Mouse (Mus musculus) kidney, adult 2 months (tissue): ENCODE data around the gene Pth1r. TPM values are rescaled to one million over a fixed set of nuclear protein-coding genes. Genes with fewer than 3 reads are reported as not detected.
A peak's percentile ranks its signal among the peaks of the same experiment; 100 is the strongest.

Experiments
- DNase-seq: peaks from one replicate; pipeline ENCODE4 v3.0.0; 2021
- H3K27ac ChIP-seq: fragments of 200-500 bp; 2 replicates; pipeline ENCODE4 v1.5.1; 2012; ENCODE audit warnings: low read depth, low read length, control low read depth, inconsistent platforms; ENCODE audit not compliant: insufficient read depth
- H3K27me3 ChIP-seq: fragments of 200-500 bp; replicated peaks from 2 replicates; pipeline ENCODE4 v1.6.1; 2012; ENCODE audit warnings: mild to moderate bottlenecking, moderate library complexity, low read length, inconsistent platforms; ENCODE audit not compliant: control insufficient read depth, insufficient read depth
- H3K36me3 ChIP-seq: fragments of 200-500 bp; 2 replicates; pipeline ENCODE4 v1.6.1; 2012; ENCODE audit warnings: mild to moderate bottlenecking, moderate library complexity, low read length, inconsistent platforms; ENCODE audit not compliant: control insufficient read depth, insufficient read depth
- H3K4me1 ChIP-seq: fragments of 200-500 bp; 2 replicates; pipeline ENCODE4 v1.6.1; 2011; ENCODE audit warnings: low read length; ENCODE audit not compliant: control insufficient read depth, insufficient read depth
- H3K4me3 ChIP-seq: fragments of 200-500 bp; 2 replicates; pipeline ENCODE4 v1.5.1; 2011; ENCODE audit warnings: mild to moderate bottlenecking, low read depth, low read length, control low read depth; ENCODE audit not compliant: insufficient read depth
- CTCF ChIP-seq: fragments of 200-500 bp; conservative IDR thresholded peaks from 2 replicates; pipeline ENCODE4 v1.5.1; 2011; ENCODE audit warnings: low read depth, mild to moderate bottlenecking, control low read depth, low read length, moderate library complexity, mixed read lengths; ENCODE audit not compliant: insufficient read depth, insufficient read length
- POLR2A ChIP-seq: fragments of 200-500 bp; IDR thresholded peaks from one replicate; pipeline ENCODE4 v1.6.1; 2011; ENCODE audit warnings: low read depth, low read length, control low read depth
- whole genome bisulfite sequencing: fragments of 180-500 bp; shearing (Covaris S2); methylation state at CpG from one replicate; pipeline ENCODE4 v1.1.7; 2018; 5-methylcytosine and 5-hydroxymethylcytosine counted together
- polyA plus RNA-seq: library from polyadenylated mRNA; depleted of rRNA; stranded (reverse); fragments of >200 nt; gene quantifications from 2 replicates; pipeline ENCODE4 v1.2.3, GENCODE M21; 2012

Gene Pth1r
- polyA plus RNA-seq, 1 experiment: 740 TPM

DNA sequence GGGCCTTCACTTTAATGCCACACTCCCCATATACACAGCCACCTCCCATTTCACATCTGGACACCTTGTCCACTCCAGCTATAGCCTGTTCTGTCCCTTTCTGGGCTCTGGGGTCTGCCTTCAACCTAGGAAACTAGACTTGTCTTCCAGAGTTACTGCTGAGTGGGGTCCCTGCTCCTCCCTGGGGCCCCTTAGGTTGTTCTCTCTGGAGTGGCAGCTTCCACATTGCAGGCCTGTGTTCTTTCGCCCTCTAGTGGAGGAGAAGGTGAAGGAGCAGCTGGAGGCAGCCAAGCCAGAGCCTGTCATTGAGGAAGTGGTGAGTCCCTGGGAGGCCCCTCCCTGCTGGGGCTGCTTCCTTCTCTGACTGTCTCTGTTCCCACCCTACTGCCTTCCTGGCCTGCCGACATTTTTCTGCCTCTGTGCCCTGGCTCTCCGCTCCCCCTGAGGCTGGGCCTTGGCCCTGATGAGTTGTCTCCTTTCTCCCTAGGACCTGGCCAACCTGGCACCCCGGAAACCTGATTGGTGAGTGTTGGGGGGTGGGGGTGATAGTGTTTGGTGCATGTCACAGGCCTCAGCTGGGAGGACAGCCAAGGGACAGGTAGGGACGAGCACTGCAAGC is 37.2 kb downstream of the Pth1r start:
- Histone ChIP-seq H3K4me1 (peaks cover 7% of the 10 kb centered on the region; the same call in 1 of the 2 replicates), H3K36me3 (no peaks in the 10 kb centered on the region), H3K27ac (no peak overlapping the region), H3K4me3 (peak overlapping the region; percentile 35), H3K27me3 (no peaks in the 10 kb centered on the region)
- peak; percentile 91 for DNase-seq
- WGBS: 22% methylated on average over 5 of the region's 5 CpGs
- TF ChIP-seq CTCF (peak; percentile 80), POLR2A (no peak)

DNA sequence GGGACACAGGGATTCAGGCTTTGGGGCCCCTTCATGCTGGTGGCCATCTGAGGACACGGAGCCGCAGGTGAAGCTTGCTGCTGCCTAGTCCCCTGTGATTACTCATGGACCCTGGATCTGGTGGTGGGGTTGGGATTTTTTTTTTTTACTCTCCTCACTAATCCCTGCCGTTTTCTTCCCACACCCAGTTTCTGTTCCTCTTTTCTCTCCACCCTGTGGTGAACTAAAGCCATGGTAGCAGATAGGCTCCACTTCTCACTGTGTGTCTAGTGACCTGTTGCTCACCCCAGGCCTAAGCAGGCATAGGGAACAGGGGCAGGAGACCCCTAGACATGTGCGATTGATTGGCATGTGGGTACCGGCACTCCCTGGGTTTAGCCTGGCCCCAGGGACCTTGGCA is 40.2 kb downstream of the Pth1r start:
- Histone ChIP-seq H3K4me3 (no peak overlapping the region), H3K4me1 (peaks cover 3% of the 10 kb centered on the region; the same call in 1 of the 2 replicates), H3K36me3 (no peaks in the 10 kb centered on the region), H3K27ac (no peak overlapping the region), H3K27me3 (no peaks in the 10 kb centered on the region)
- TF ChIP-seq CTCF: no peak
- no peak for TF ChIP-seq POLR2A
- no peak for DNase-seq
- 73% methylated on average over 5 of the region's 5 CpGs for WGBS

DNA sequence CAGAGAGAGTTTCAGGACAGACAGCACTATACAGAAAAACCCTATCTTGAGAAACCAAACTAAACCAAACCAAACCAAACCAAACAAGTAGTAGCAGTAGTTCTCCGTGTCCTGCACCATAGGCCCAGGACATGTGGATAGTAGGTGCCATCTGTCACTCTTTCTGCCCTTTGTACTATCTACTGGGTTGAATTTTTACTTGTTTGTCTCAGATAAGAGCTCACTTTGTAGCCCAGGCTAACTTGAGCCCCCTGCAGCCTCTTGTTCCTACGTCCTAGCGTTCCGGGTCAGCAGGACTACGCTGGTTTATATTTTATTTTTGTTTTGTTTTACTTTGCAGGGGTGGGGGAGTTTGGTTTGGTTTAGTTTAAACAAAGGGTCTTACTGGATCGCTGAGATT is 43.0 kb downstream of the Pth1r start:
- Histone ChIP-seq H3K27me3 (no peaks in the 10 kb centered on the region), H3K4me1 (no peaks in the 10 kb centered on the region; the same call in 1 of the 2 replicates), H3K27ac (no peak overlapping the region), H3K4me3 (no peak overlapping the region), H3K36me3 (no peaks in the 10 kb centered on the region)
- 54% methylated on average over 6 of the region's 6 CpGs for WGBS
- no peak for TF ChIP-seq POLR2A
- TF ChIP-seq CTCF: no peak
- DNase-seq: no peak

DNA sequence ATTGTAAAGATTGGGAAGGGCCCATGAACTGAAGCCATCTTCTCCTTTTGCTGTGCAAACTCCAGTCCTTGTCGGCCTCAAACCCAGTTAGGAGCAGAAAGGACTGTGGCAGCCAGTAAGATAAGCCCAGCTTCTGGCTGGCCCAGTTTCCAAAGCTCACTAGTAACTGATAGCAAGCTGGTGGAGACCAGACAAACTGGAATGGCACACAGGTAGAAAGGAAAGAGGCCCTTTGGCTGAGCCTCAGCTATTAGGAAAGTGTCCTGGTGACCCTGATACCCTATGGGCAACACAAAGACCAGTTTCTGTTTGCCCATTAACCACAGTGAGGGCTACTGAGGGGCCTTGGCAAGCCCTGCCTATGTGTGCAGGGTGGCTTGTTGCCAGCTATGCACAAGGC is 44.1 kb downstream of the Pth1r start:
- H3K36me3 ChIP-seq: no peaks in the 10 kb centered on the region
- TF ChIP-seq CTCF: no peak
- TF ChIP-seq POLR2A: no peak
- no peak overlapping the region for H3K27ac ChIP-seq
- DNase-seq: no peak
- H3K4me3 ChIP-seq: no peak overlapping the region
- WGBS: 79% methylated on average over 1 of the region's 1 CpGs
- H3K4me1 ChIP-seq: no peaks in the 10 kb centered on the region; the same call in 1 of the 2 replicates
- no peaks in the 10 kb centered on the region for H3K27me3 ChIP-seq

DNA sequence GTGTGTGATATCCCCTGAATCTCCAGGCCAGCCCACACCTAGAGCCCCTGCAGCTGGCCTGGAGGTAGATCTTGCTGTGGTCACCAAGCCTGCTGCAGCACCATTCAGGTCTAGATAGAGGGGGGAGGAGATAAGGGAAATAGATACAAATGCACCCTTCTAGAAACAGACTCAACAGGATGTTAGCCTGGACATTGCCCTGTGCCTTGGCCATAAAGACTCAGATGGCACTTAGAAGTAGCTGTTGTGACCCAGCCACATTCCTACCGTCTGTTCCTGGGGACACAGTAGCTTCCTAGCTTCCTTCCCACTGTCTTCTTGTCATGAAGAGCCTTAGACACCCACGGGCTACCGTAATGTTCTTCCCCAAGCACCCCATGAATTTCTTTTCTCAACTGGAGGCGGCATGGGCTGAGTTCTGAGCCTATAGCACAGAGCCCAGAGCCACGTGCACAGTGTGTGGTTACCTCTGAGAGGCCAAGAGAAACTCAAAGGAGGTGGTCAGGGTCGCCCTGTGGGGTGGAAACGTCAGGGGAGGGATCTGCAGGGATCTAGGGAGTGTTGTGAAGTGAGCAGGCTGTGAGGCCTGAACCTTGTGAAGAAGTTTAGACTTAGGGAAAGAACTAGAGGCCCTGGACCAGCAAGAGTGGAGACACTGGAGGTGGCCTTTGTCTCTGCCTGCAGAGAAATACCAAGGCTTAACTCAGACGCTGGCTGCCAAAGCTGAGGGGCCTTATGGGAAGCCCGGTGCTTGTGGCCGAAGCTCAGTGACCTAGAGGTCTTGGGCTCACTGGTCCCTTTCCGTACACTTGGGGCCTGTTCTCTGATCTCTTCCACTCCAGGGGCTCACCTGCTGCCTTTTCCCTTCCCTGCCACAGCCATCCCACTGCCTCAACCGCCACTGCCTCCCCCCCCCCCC is 45.6 kb downstream of the Pth1r start:
- 69% methylated on average over 12 of the region's 12 CpGs for WGBS
- no peak for TF ChIP-seq CTCF
- no peak for TF ChIP-seq POLR2A
- H3K27ac ChIP-seq: no peak overlapping the region

DNA sequence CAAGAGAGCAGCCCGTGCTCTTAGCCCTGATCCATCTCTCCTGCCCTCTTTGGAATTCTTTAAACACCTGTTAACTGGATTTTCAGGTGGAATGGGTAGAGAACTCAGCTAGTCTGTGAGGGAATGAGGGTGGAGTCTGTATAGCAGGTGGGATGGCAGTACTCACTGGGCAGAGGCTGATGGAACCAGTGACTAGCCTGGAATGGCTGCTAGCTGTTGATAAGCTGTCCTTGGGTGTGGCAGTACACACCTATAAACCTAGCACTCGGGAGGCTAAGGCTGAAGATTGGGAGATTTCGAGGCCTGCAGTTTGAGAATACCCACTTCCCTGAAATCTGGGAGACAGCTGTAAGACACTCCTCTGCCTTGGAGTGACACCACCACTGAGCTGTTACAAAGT is 47.4 kb downstream of the Pth1r start:
- DNase-seq: no peak
- no peaks in the 10 kb centered on the region for H3K36me3 ChIP-seq
- TF ChIP-seq POLR2A: no peak
- TF ChIP-seq CTCF: no peak
- H3K27ac ChIP-seq: no peak overlapping the region
- no peaks in the 10 kb centered on the region for H3K27me3 ChIP-seq
- peaks cover 12% of the 10 kb centered on the region for H3K4me1 ChIP-seq
- no peak overlapping the region for H3K4me3 ChIP-seq
- 95% methylated on average over 3 of the region's 3 CpGs for WGBS

More for the DNA sequence above, 45.6 kb downstream of the Pth1r start:
- Histone ChIP-seq H3K4me3 (no peak overlapping the region), H3K27me3 (no peaks in the 10 kb centered on the region), H3K4me1 (no peaks in the 10 kb centered on the region; the same call in 1 of the 2 replicates), H3K36me3 (no peaks in the 10 kb centered on the region)
- peak; percentile 68 for DNase-seq

DNA sequence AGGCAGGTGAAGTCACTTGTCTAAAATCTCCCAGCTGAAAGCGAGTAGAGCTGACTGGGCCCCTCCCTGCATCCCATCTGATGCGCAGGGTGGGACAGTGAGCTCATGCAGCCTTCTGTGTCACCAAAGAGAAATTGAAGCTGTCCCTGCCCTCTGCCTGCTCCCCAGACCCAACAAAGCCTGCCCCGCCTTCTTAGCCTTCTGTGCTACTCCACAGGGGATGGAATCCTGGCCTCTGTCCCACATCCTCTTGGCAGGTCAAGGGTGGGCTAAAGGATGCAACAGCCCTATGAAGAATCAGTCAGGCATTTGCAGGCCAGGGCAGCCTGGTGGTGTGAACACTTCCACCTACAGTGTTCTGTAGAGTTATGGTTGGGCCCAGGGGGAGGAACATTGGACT is 49.5 kb downstream of the Pth1r start:
- Histone ChIP-seq H3K4me3 (no peak overlapping the region), H3K27me3 (no peaks in the 10 kb centered on the region), H3K36me3 (no peaks in the 10 kb centered on the region), H3K27ac (no peak overlapping the region), H3K4me1 (peaks cover 20% of the 10 kb centered on the region)
- no peak for DNase-seq
- no peak for TF ChIP-seq POLR2A
- 77% methylated on average over 3 of the region's 3 CpGs for WGBS
